Mouse (Mus musculus) ES-E14 (cell line): ENCODE data around the gene Snx5. TPM values are rescaled to one million over a fixed set of nuclear protein-coding genes. Genes with fewer than 3 reads are reported as not detected.
A peak's percentile ranks its signal among the peaks of the same experiment; 100 is the strongest.

ENCODE experiments used
- DNase-seq: peaks from one replicate; pipeline ENCODE4 v3.0.0-alpha.2; 2013; ENCODE audit warnings: low read depth, low spot score
- H3K27ac ChIP-seq: 2 replicates; pipeline ENCODE4 v1.5.1; 2012; ENCODE audit warnings: low read depth, mild to moderate bottlenecking, low read length, moderate library complexity, mixed read lengths; ENCODE audit not compliant: poor library complexity, insufficient read depth, severe bottlenecking
- H3K36me3 ChIP-seq: 2 replicates; pipeline ENCODE4 v1.6.1; 2012; ENCODE audit warnings: mild to moderate bottlenecking, low read length, moderate library complexity, mixed read lengths; ENCODE audit not compliant: control insufficient read depth, poor library complexity, insufficient read depth, severe bottlenecking
- H3K4me1 ChIP-seq, 2 experiments: fragments of 150-350 bp in 1 of 2; sonication (generic) in 1 of 2; 2 replicates each; pipeline ENCODE4 v1.6.1; 2012; ENCODE audit warnings: low read length in 2 of 2, mild to moderate bottlenecking in 1 of 2, mixed read lengths in 1 of 2; ENCODE audit not compliant: control insufficient read depth in 2 of 2, insufficient read depth in 2 of 2, poor library complexity in 1 of 2
- H3K4me3 ChIP-seq, 2 experiments: fragments of 150-350 bp in 1 of 2; sonication (generic) in 1 of 2; 2 replicates each; pipeline ENCODE4 v1.5.1; 2012; ENCODE audit warnings: low read length in 2 of 2, low read depth in 1 of 2, mild to moderate bottlenecking in 1 of 2, mixed read lengths in 1 of 2; ENCODE audit not compliant: insufficient read depth in 1 of 2, poor library complexity in 1 of 2, severe bottlenecking in 1 of 2
- H3K9ac ChIP-seq: 2 replicates; pipeline ENCODE4 v1.6.1; 2012; ENCODE audit warnings: low read depth, mild to moderate bottlenecking, low read length, mixed read lengths; ENCODE audit not compliant: poor library complexity, insufficient read depth, severe bottlenecking
- H3K9me3 ChIP-seq: fragments of 150-350 bp; sonication (generic); 2 replicates; pipeline ENCODE4 v1.6.1; 2012; ENCODE audit warnings: low read depth, mild to moderate bottlenecking, low read length; ENCODE audit not compliant: control insufficient read depth, insufficient read depth
- CHD2 ChIP-seq: IDR thresholded peaks from 2 replicates; pipeline ENCODE4 v1.6.1; 2014; ENCODE audit warnings: mild to moderate bottlenecking, low read depth, low read length, inconsistent platforms
- HCFC1 ChIP-seq: IDR thresholded peaks from 2 replicates; pipeline ENCODE4 v1.6.1; 2012; ENCODE audit warnings: low read length, inconsistent platforms, borderline replicate concordance; ENCODE audit not compliant: insufficient read depth
- MAFK ChIP-seq: IDR thresholded peaks from 2 replicates; pipeline ENCODE4 v1.6.1; 2014; ENCODE audit warnings: mild to moderate bottlenecking, low read depth, low read length, inconsistent platforms; ENCODE audit not compliant: insufficient read depth
- ZC3H11A ChIP-seq: IDR thresholded peaks from 2 replicates; pipeline ENCODE4 v1.6.1; 2012; ENCODE audit warnings: low read depth, mild to moderate bottlenecking, inconsistent platforms, low read length, borderline replicate concordance
- ZNF384 ChIP-seq: IDR thresholded peaks from 2 replicates; pipeline ENCODE4 v1.6.1; 2012; ENCODE audit warnings: low read depth, low read length, inconsistent platforms
- in situ Hi-C, 2 experiments: fragments of 600-800 bp; cut with MboI; formaldehyde crosslinking; loops; one replicate each; pipeline ENCODE4 v1.15.1; 2025; ENCODE audit warnings: low sequenced_read_pairs in 2 of 2, inconsistent platforms in 1 of 2; ENCODE audit not compliant: unreplicated experiment in 2 of 2
- total RNA-seq: library from RNA; depleted of rRNA; stranded (reverse); fragments of 300-350 nt; gene quantifications from 2 replicates; pipeline ENCODE4 v1.2.3, GENCODE M21; 2012

Gene Snx5
- total RNA-seq, 1 experiment = 236 TPM

- H3K4me1 ChIP-seq = peaks cover 0 to 12% of the 10 kb centered on the region in 2 experiments; a peak in 2 of 4 replicates
- H3K36me3 ChIP-seq = no peaks in the 10 kb centered on the region
- in situ Hi-C loops = no loop called here
- no peak for TF ChIP-seq CHD2
- no peak for TF ChIP-seq ZNF384
- no peak for TF ChIP-seq ZC3H11A
- TF ChIP-seq MAFK = no peak
- no peak for TF ChIP-seq HCFC1
- H3K27ac ChIP-seq = no peak overlapping the region
- no peak for DNase-seq
- no peaks in the 10 kb centered on the region for H3K9me3 ChIP-seq
- H3K9ac ChIP-seq = peak overlapping the region; percentile 34; the same call in 1 of the 2 replicates
- H3K4me3 ChIP-seq = peak overlapping the region; percentile 40 to 47; a peak in 3 of 4 replicates
These were observed 35.1 kb upstream of the Snx5 start for GRCm38 (mm10) chr2:144305721-144306294.

- in situ Hi-C loops = no loop called here
- Histone ChIP-seq H3K36me3 (no peaks in the 10 kb centered on the region), H3K9me3 (no peaks in the 10 kb centered on the region), H3K4me1 (peaks cover 0 to 3% of the 10 kb centered on the region in 2 experiments; a peak in 1 of 4 replicates), H3K27ac (no peak overlapping the region), H3K4me3 (no peak overlapping the region), H3K9ac (no peak overlapping the region)
- TF ChIP-seq ZC3H11A (no peak), HCFC1 (no peak), MAFK (no peak), ZNF384 (no peak), CHD2 (no peak)
- no peak for DNase-seq
These were observed 30.4 kb upstream of the Snx5 start for GRCm38 (mm10) chr2:144301101-144301500.

- Histone ChIP-seq H3K9ac (no peak overlapping the region), H3K9me3 (no peaks in the 10 kb centered on the region), H3K36me3 (no peaks in the 10 kb centered on the region), H3K4me3 (no peak overlapping the region), H3K27ac (no peak overlapping the region), H3K4me1 (no peaks in the 10 kb centered on the region; a peak in 1 of 4 replicates)
- no peak for DNase-seq
- TF ChIP-seq ZNF384 = no peak
- TF ChIP-seq HCFC1 = no peak
- no peak for TF ChIP-seq ZC3H11A
- no peak for TF ChIP-seq CHD2
- no peak for TF ChIP-seq MAFK
- in situ Hi-C loops = no loop called here
These were observed 29.3 kb upstream of the Snx5 start for GRCm38 (mm10) chr2:144299749-144300669.

GRCm38 (mm10) chr2:144295145-144295735 lies 24.5 kb upstream of the Snx5 start:
- Histone ChIP-seq H3K27ac (no peak overlapping the region), H3K36me3 (no peaks in the 10 kb centered on the region), H3K9ac (no peak overlapping the region), H3K4me1 (no peaks in the 10 kb centered on the region; a peak in 1 of 4 replicates), H3K9me3 (no peaks in the 10 kb centered on the region), H3K4me3 (no peak overlapping the region)
- in situ Hi-C loops = no loop called here
- no peak for TF ChIP-seq HCFC1
- no peak for TF ChIP-seq ZC3H11A
- TF ChIP-seq MAFK = no peak
- no peak for TF ChIP-seq ZNF384
- TF ChIP-seq CHD2 = no peak
- DNase-seq = no peak
